Mouse (Mus musculus): Measurements from ENCODE around the gene Cgn.
"Not testable (repeated sequence)": the region's sequence is repeated elsewhere in the genome, so short reads cannot be mapped to it uniquely, and the experiment has no call there.

GRCm38 (mm10) chr3:94723637-94724036, 62.7 kb downstream of the Cgn start:
- not testable (repeated sequence) for TF ChIP-seq CTCF (IDR thresholded peaks at IDR 0.05; ENCODE audit: control insufficient read depth, insufficient read depth, insufficient read length); FOSL1 (IDR thresholded peaks at IDR 0.05; ENCODE audit: insufficient read depth, low read length, poor library complexity, severe bottlenecking); MAX (IDR thresholded peaks at IDR 0.05)

Measured in C2C12 (cell line).